Mouse (Mus musculus): ENCODE measurements at regions not wholly inside any gene's neighbourhood (a gene's known extent, or its start where the extent isn't known, plus 50 kb on each side); places are given as distances from the start of the nearest gene placed in this dataset.
"Not testable (repeated sequence)": the region's sequence is repeated elsewhere in the genome, so short reads cannot be mapped to it uniquely, and the experiment has no call there.

DNA sequence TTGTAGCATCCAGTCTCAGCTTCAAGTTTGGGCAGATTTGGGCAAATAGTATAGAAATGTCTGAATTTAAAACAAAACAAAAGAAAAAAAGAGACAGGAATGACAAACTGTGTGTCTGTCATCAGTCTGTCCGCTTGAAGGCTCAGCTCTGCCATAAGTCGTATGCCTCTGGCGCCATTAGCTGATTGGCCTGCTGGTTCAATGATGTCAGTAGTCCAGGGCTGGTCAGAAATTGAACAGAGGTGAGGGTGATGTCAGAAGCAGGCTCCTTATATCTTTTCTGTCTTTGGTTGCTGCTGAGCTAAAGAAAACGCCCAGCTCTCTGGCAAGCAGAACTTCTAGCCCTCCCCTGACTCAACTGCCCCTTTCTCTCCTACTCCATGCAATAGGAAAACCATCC is 253.9 kb upstream of the Tgfbr2 start:
- Histone ChIP-seq H3K27ac (ENCODE audit: insufficient read depth, low read depth, low read length, poor library complexity, severe bottlenecking) (no peak overlapping the region), H3K36me3 (ENCODE audit: control insufficient read depth, insufficient read depth, low read length, poor library complexity, severe bottlenecking) (no peaks in the 10 kb centered on the region), H3K9ac (ENCODE audit: insufficient read depth, low read depth, low read length, poor library complexity, severe bottlenecking) (no peak overlapping the region), H3K9me3 (ENCODE audit: control insufficient read depth, insufficient read depth, low read depth, low read length) (no peaks in the 10 kb centered on the region), H3K4me3 (ENCODE audit: insufficient read depth in 1 of 2, low read depth in 1 of 2, low read length in 2 of 2, poor library complexity in 1 of 2, severe bottlenecking in 1 of 2) (no peak overlapping the region), H3K4me1 (ENCODE audit: control insufficient read depth in 2 of 2, insufficient read depth in 2 of 2, low read length in 2 of 2, poor library complexity in 1 of 2) (peaks cover 6 to 10% of the 10 kb centered on the region in 2 experiments; a peak in 3 of 4 replicates)
- in situ Hi-C loops (cut with MboI; ENCODE audit: low sequenced_read_pairs in 2 of 2, unreplicated experiment in 2 of 2), result no loop called here
- DNase-seq (ENCODE audit: low read depth, low spot score), result no peak
- TF ChIP-seq ZC3H11A (IDR thresholded peaks at IDR 0.05; ENCODE audit: borderline replicate concordance, low read depth, low read length) (no peak), HCFC1 (IDR thresholded peaks at IDR 0.05; ENCODE audit: borderline replicate concordance, insufficient read depth, low read length) (no peak), MAFK (IDR thresholded peaks at IDR 0.05; ENCODE audit: insufficient read depth, low read depth, low read length) (no peak), ZNF384 (IDR thresholded peaks at IDR 0.05; ENCODE audit: low read depth, low read length) (no peak), CHD2 (IDR thresholded peaks at IDR 0.05; ENCODE audit: low read depth, low read length) (no peak)

DNA sequence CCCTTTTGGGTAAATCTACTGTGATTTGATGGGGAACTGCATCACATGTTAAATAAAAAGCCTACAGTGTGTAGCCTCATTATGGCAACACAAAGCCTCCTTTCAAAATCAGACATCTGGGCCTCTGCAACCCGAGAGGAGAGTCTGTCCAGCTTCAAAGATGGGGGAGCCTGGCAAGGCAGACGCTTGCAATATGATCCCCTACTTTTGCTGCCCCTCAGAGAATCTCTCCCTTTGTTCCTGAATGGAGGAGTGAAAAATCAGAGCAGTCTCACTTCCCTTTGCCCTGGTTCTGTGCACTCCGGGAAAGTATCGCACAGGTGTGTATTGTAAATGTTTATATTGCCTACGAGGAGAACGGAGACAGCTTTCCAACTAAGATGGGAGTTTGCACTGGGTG is 253.3 kb upstream of the Tgfbr2 start:
- no peak for DNase-seq (ENCODE audit: low read depth, low spot score)
- no peaks in the 10 kb centered on the region for H3K36me3 ChIP-seq (ENCODE audit: control insufficient read depth, insufficient read depth, low read length, poor library complexity, severe bottlenecking)
- no peaks in the 10 kb centered on the region for H3K9me3 ChIP-seq (ENCODE audit: control insufficient read depth, insufficient read depth, low read depth, low read length)
- in situ Hi-C loops (cut with MboI; ENCODE audit: low sequenced_read_pairs in 2 of 2, unreplicated experiment in 2 of 2), result no loop called here
- TF ChIP-seq ZC3H11A (IDR thresholded peaks at IDR 0.05; ENCODE audit: borderline replicate concordance, low read depth, low read length) (no peak), CHD2 (IDR thresholded peaks at IDR 0.05; ENCODE audit: low read depth, low read length) (no peak), MAFK (IDR thresholded peaks at IDR 0.05; ENCODE audit: insufficient read depth, low read depth, low read length) (no peak), HCFC1 (IDR thresholded peaks at IDR 0.05; ENCODE audit: borderline replicate concordance, insufficient read depth, low read length) (no peak), ZNF384 (IDR thresholded peaks at IDR 0.05; ENCODE audit: low read depth, low read length) (no peak)
- no peak overlapping the region for H3K4me3 ChIP-seq (ENCODE audit: insufficient read depth in 1 of 2, low read depth in 1 of 2, low read length in 2 of 2, poor library complexity in 1 of 2, severe bottlenecking in 1 of 2)
- no peak overlapping the region for H3K9ac ChIP-seq (ENCODE audit: insufficient read depth, low read depth, low read length, poor library complexity, severe bottlenecking)
- no peak overlapping the region for H3K27ac ChIP-seq (ENCODE audit: insufficient read depth, low read depth, low read length, poor library complexity, severe bottlenecking)
- peaks cover 6 to 10% of the 10 kb centered on the region in 2 experiments; a peak in 3 of 4 replicates for H3K4me1 ChIP-seq (ENCODE audit: control insufficient read depth in 2 of 2, insufficient read depth in 2 of 2, low read length in 2 of 2, poor library complexity in 1 of 2)

DNA sequence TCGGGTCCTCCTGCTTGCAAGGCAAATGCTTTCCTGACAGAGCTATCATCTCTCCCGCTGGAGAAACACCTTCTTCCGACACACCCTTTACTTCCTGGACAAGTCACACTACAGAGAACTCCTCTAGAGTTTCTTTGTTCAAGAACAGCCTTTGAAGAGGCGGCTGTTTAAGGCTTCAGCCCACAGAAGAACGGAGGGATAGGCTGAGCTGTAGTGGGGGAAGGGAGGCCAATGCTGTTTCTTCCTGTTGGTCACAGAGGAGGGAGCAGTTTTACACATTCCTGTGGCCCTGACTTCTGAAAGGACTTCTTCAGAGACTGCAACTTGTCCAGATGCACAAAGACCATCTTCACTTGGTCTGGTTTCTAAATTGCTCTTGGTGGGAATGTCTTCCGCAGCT is 252.1 kb upstream of the Tgfbr2 start:
- no peak for TF ChIP-seq MAFK (IDR thresholded peaks at IDR 0.05; ENCODE audit: insufficient read depth, low read depth, low read length)
- no peak for TF ChIP-seq ZNF384 (IDR thresholded peaks at IDR 0.05; ENCODE audit: low read depth, low read length)
- TF ChIP-seq ZC3H11A (IDR thresholded peaks at IDR 0.05; ENCODE audit: borderline replicate concordance, low read depth, low read length), result no peak
- TF ChIP-seq HCFC1 (IDR thresholded peaks at IDR 0.05; ENCODE audit: borderline replicate concordance, insufficient read depth, low read length), result no peak
- peak; percentile 50; the same call in 1 of the 2 replicates for TF ChIP-seq CHD2 (IDR thresholded peaks at IDR 0.05; ENCODE audit: low read depth, low read length)
- peak overlapping the region; percentile 47; the same call in 1 of the 2 replicates for H3K27ac ChIP-seq (ENCODE audit: insufficient read depth, low read depth, low read length, poor library complexity, severe bottlenecking)
- no peak overlapping the region for H3K4me3 ChIP-seq (ENCODE audit: insufficient read depth in 1 of 2, low read depth in 1 of 2, low read length in 2 of 2, poor library complexity in 1 of 2, severe bottlenecking in 1 of 2)
- in situ Hi-C loops (cut with MboI; ENCODE audit: low sequenced_read_pairs in 2 of 2, unreplicated experiment in 2 of 2), result no loop called here
- H3K9ac ChIP-seq (ENCODE audit: insufficient read depth, low read depth, low read length, poor library complexity, severe bottlenecking), result no peak overlapping the region; the same call in 1 of the 2 replicates
- peaks cover 9 to 10% of the 10 kb centered on the region in 2 experiments; a peak in 3 of 4 replicates for H3K4me1 ChIP-seq (ENCODE audit: control insufficient read depth in 2 of 2, insufficient read depth in 2 of 2, low read length in 2 of 2, poor library complexity in 1 of 2)
- H3K36me3 ChIP-seq (ENCODE audit: control insufficient read depth, insufficient read depth, low read length, poor library complexity, severe bottlenecking), result no peaks in the 10 kb centered on the region
- peak; percentile 76 for DNase-seq (ENCODE audit: low read depth, low spot score)
- no peaks in the 10 kb centered on the region for H3K9me3 ChIP-seq (ENCODE audit: control insufficient read depth, insufficient read depth, low read depth, low read length)

DNA sequence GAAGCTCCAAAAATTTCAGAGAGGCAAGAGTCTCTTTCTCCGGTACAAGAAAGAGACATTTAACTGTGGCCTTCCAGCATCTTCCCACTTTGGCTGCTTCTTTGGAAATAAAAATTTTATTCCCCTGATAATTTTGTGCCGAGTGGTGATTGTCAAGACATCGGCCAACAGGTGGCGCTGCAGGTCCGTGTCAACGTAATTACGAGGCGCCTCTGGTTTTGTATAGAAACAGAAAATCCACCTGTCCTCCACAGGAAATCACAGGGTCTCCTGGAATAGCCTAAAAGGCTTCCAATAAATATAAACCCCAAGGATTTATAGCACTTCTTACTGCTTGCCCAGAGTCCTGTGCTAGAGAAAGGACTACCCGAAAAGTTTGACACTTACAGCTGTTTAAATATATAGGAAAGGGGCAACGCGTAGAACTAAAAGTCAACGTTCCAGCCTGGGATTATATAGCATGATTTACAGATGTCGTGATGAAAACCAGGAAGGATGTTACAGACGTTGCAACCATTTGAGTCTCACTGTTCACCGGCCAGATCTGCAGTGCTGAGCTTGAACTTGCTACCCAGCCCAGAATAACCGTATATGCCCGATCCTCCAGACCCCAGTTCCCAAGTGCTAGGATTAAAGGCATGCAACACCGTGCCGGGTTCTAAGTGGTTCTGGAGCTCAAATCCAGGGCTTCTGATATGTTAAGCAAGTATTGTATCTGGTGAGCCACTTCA is 251.3 kb upstream of the Tgfbr2 start:
- Histone ChIP-seq H3K4me1 (ENCODE audit: control insufficient read depth in 2 of 2, insufficient read depth in 2 of 2, low read length in 2 of 2, poor library complexity in 1 of 2) (peaks cover 9 to 10% of the 10 kb centered on the region in 2 experiments; a peak in 3 of 4 replicates), H3K4me3 (ENCODE audit: insufficient read depth in 1 of 2, low read depth in 1 of 2, low read length in 2 of 2, poor library complexity in 1 of 2, severe bottlenecking in 1 of 2) (no peak overlapping the region; a peak in 1 of 4 replicates), H3K36me3 (ENCODE audit: control insufficient read depth, insufficient read depth, low read length, poor library complexity, severe bottlenecking) (no peaks in the 10 kb centered on the region), H3K9ac (ENCODE audit: insufficient read depth, low read depth, low read length, poor library complexity, severe bottlenecking) (no peak overlapping the region), H3K9me3 (ENCODE audit: control insufficient read depth, insufficient read depth, low read depth, low read length) (no peaks in the 10 kb centered on the region), H3K27ac (ENCODE audit: insufficient read depth, low read depth, low read length, poor library complexity, severe bottlenecking) (no peak overlapping the region)
- peak; percentile 82 for DNase-seq (ENCODE audit: low read depth, low spot score)
- in situ Hi-C loops (cut with MboI; ENCODE audit: low sequenced_read_pairs in 2 of 2, unreplicated experiment in 2 of 2), result no loop called here
- TF ChIP-seq ZC3H11A (IDR thresholded peaks at IDR 0.05; ENCODE audit: borderline replicate concordance, low read depth, low read length) (peak; percentile 68), HCFC1 (IDR thresholded peaks at IDR 0.05; ENCODE audit: borderline replicate concordance, insufficient read depth, low read length) (no peak)

DNA sequence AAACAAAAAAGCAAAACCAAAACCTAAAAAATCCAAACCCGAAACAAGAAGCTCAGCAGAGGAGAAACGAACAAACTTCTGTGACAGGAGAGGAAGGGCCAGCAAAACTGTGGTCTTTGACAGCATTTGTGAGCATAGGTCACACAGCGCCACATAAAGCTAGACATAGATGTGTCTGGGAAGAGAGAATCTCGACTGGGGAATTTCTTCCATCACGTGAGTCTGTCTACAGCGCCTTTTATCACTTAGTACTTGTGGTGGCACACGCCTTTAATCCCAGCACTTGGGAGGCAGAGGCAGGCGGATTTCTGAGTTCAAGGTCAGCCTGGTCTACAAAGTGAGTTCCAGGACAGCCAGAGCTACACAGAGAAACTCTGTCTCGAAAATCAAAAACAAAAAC is 250.2 kb upstream of the Tgfbr2 start:
- DNase-seq (ENCODE audit: low read depth, low spot score); in situ Hi-C loops (cut with MboI; ENCODE audit: low sequenced_read_pairs in 2 of 2, unreplicated experiment in 2 of 2); H3K9ac ChIP-seq (ENCODE audit: insufficient read depth, low read depth, low read length, poor library complexity, severe bottlenecking); H3K9me3 ChIP-seq (ENCODE audit: control insufficient read depth, insufficient read depth, low read depth, low read length); H3K4me1 ChIP-seq (ENCODE audit: control insufficient read depth in 2 of 2, insufficient read depth in 2 of 2, low read length in 2 of 2, poor library complexity in 1 of 2); H3K36me3 ChIP-seq (ENCODE audit: control insufficient read depth, insufficient read depth, low read length, poor library complexity, severe bottlenecking); H3K27ac ChIP-seq (ENCODE audit: insufficient read depth, low read depth, low read length, poor library complexity, severe bottlenecking); H3K4me3 ChIP-seq (ENCODE audit: insufficient read depth in 1 of 2, low read depth in 1 of 2, low read length in 2 of 2, poor library complexity in 1 of 2, severe bottlenecking in 1 of 2): not testable (repeated sequence)
